Mouse (Mus musculus): ENCODE data around the gene Zdhhc19. TPM values are rescaled to one million over a fixed set of nuclear protein-coding genes. Genes with fewer than 3 reads are reported as not detected.
A peak's percentile ranks its signal among the peaks of the same experiment; 100 is the strongest.

The Zdhhc19 gene
- total and polyA plus RNA-seq, 3 experiments: not detected

DNA sequence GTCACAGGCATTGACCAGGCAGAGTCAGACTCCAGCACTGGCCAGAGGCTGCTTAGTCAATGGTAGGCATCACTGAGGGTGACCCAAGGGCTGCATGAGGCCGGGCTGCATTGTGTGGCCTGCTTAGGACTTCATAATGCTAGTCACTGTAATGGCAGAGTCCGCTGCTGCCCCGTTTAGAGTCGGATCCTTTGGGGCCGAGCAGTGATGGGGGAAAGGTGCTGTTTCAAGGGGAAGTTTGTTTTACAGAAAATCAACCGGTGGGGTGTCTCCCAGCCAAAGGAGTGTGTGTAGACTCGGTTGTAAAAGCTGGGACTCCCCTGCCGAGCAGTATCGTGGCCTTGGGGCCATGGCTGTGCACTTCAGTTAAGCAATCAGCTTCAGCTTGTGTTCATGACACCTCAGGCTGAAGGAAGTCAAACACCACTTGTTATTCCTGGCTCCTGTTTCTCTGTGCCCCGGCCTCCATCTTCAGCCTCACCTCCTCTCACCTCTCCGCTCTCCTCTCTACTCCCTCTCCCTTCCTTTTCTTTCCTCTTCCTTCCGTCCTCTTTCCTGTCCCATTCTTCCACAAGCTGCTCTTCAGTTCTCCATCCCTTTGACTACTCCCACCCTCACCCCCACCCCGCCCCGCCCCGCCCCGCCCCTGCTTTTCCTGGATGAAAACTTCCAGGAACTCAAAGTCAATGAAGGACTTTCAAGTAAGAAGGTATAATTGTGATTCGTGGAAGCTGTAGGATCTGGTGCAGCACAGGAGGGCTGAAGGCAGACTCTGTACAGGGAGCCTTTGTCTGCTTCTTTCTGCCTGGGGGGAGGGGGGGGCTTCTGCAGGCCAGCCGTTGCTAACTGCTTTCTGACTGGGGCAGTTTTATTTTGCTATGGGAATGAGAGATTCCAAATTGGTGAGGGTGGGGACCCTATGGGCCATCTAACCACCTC lies 14.6 kb downstream of the Zdhhc19 start:
- Histone ChIP-seq H3K4me3 (ENCODE audit: low read depth, low read length) (peak overlapping the region; percentile 64; the same call in 1 of the 2 replicates), H3K9me3 (replicated peaks) (peaks cover 3% of the 10 kb centered on the region; the same call in 1 of the 2 replicates), H3K36me3 (replicated peaks) (no peaks in the 10 kb centered on the region), H3K4me1 (ENCODE audit: insufficient read depth, low read depth, low read length) (peaks cover 98% of the 10 kb centered on the region), H3K27me3 (ENCODE audit: insufficient read depth, low read length) (peaks cover under 1% of the 10 kb centered on the region; the same call in 1 of the 2 replicates)
- ATAC-seq (ENCODE audit: extremely low read depth, insufficient number of reproducible peaks, low FRiP score, poor library complexity, severe bottlenecking) (no peak), DNase-seq (ENCODE audit: low spot score) (no peak)
- TF ChIP-seq POLR2AphosphoS5 (IDR thresholded peaks at IDR 0.05; ENCODE audit: insufficient replicate concordance, low read depth, low read length) (no peak), GATA2 (IDR thresholded peaks at IDR 0.05; ENCODE audit: borderline replicate concordance, low read depth, low read length) (no peak), CTCF (IDR thresholded peaks at IDR 0.05; ENCODE audit: low read depth, low read length) (no peak), GATA1 (IDR thresholded peaks at IDR 0.05; ENCODE audit: borderline replicate concordance, low read length) (no peak), TAL1 (conservative IDR thresholded peaks at IDR 0.05; ENCODE audit: low read depth, low read length) (no peak)

DNA sequence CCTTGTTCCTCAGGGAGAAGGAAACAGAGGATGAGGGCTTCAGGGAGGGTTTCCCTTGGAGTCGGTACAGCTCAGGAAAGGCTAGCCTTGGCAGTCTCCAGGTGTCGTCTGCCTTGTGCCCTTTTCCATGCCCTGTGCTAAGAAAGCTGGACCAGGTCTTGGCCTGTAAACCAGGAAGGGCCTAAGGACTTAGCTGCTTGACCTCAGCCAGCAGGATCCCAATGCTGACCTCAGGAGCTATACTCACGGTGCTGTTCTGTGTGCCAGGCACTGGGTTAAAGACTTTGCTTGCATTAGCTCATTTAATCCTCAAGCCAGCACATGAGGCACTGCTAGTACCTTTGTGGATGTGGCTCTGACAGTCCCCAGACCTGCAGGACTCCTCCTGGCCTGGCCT lies 15.3 kb downstream of the Zdhhc19 start:
- Histone ChIP-seq H3K9me3 (replicated peaks) (peaks cover 3% of the 10 kb centered on the region; the same call in 1 of the 2 replicates), H3K27me3 (ENCODE audit: insufficient read depth, low read length) (no peaks in the 10 kb centered on the region), H3K4me3 (ENCODE audit: low read depth, low read length) (peak overlapping the region; percentile 54; the same call in 1 of the 2 replicates), H3K4me1 (ENCODE audit: insufficient read depth, low read depth, low read length) (peaks cover 98% of the 10 kb centered on the region), H3K36me3 (replicated peaks) (no peaks in the 10 kb centered on the region)
- DNase-seq (ENCODE audit: low spot score) (no peak), ATAC-seq (ENCODE audit: extremely low read depth, insufficient number of reproducible peaks, low FRiP score, poor library complexity, severe bottlenecking) (no peak)
- TF ChIP-seq POLR2AphosphoS5 (IDR thresholded peaks at IDR 0.05; ENCODE audit: insufficient replicate concordance, low read depth, low read length): no peak
- TF ChIP-seq CTCF (IDR thresholded peaks at IDR 0.05; ENCODE audit: low read depth, low read length): no peak
- no peak for TF ChIP-seq GATA2 (IDR thresholded peaks at IDR 0.05; ENCODE audit: borderline replicate concordance, low read depth, low read length)
- no peak for TF ChIP-seq GATA1 (IDR thresholded peaks at IDR 0.05; ENCODE audit: borderline replicate concordance, low read length)
- no peak for TF ChIP-seq TAL1 (conservative IDR thresholded peaks at IDR 0.05; ENCODE audit: low read depth, low read length)

DNA sequence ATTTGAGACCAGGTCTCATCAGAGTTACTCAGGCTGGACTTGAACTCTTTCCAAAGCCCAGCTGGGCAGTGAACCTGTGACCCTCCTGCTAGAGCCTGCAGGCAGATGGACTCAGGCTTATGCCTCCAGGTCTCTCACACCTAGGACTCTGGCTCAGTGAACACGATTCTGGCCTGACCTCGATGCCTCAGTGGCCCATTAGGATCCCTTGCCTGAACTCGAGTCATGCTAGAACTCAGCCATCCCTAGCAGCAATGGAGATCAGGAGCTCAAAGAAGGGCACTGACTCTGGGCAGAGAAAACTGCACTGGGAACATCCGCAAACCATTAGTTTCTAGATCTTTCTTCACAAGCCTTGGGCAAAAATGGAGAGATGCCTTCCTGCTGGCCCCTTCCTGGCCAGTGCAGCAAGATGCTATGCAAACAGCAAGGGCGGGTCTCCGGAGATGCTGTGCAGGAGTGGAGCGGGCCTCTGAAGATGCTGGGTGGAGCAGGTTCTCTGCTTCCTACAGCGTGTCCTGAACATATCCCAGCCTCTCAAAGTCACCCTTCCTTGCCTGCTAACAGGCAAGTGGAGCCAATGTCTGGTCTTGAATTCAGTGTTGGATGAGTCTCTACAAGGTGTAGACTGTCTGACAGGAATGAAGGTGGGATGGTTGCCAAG lies 15.9 kb downstream of the Zdhhc19 start:
- TF ChIP-seq TAL1 (conservative IDR thresholded peaks at IDR 0.05; ENCODE audit: low read depth, low read length): no peak
- DNase-seq (ENCODE audit: low spot score) (no peak), ATAC-seq (ENCODE audit: extremely low read depth, insufficient number of reproducible peaks, low FRiP score, poor library complexity, severe bottlenecking) (no peak)
- peaks cover 98% of the 10 kb centered on the region for H3K4me1 ChIP-seq (ENCODE audit: insufficient read depth, low read depth, low read length)
- no peak overlapping the region; the same call in 1 of the 2 replicates for H3K4me3 ChIP-seq (ENCODE audit: low read depth, low read length)
- no peaks in the 10 kb centered on the region for H3K27me3 ChIP-seq (ENCODE audit: insufficient read depth, low read length)
- H3K9me3 ChIP-seq (replicated peaks): peaks cover 3% of the 10 kb centered on the region; the same call in 1 of the 2 replicates
- no peaks in the 10 kb centered on the region for H3K36me3 ChIP-seq (replicated peaks)

DNA sequence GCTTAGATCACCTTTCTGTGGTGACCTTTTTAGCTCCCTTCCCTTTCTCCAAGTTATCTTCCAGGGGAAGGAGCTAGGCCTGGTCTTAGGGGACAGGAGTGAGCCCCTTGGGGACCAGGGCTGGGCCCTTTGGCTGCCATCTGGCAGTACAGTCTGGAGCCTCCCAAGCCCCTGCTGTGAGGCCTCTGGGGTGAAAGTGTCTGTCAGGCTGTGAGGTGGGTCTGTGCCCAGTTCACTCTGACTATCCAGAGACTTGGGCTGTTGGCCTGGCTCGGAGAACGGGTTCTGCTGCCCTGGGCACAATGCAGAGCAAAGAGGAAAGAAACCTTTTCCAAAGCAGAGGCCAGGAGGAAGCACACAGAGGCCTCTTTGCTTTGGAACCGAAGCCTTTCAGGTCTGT lies 16.9 kb downstream of the Zdhhc19 start:
- peaks cover 98% of the 10 kb centered on the region for H3K4me1 ChIP-seq (ENCODE audit: insufficient read depth, low read depth, low read length)
- no peak overlapping the region; the same call in 1 of the 2 replicates for H3K4me3 ChIP-seq (ENCODE audit: low read depth, low read length)
- H3K9me3 ChIP-seq (replicated peaks): peaks cover 3% of the 10 kb centered on the region; the same call in 1 of the 2 replicates
- no peak for TF ChIP-seq CTCF (IDR thresholded peaks at IDR 0.05; ENCODE audit: low read depth, low read length)
- no peak for TF ChIP-seq GATA2 (IDR thresholded peaks at IDR 0.05; ENCODE audit: borderline replicate concordance, low read depth, low read length)
- no peak for TF ChIP-seq POLR2AphosphoS5 (IDR thresholded peaks at IDR 0.05; ENCODE audit: insufficient replicate concordance, low read depth, low read length)
- TF ChIP-seq TAL1 (conservative IDR thresholded peaks at IDR 0.05; ENCODE audit: low read depth, low read length): no peak
- no peak for TF ChIP-seq GATA1 (IDR thresholded peaks at IDR 0.05; ENCODE audit: borderline replicate concordance, low read length)
- no peaks in the 10 kb centered on the region for H3K27me3 ChIP-seq (ENCODE audit: insufficient read depth, low read length)
- no peak for ATAC-seq (ENCODE audit: extremely low read depth, insufficient number of reproducible peaks, low FRiP score, poor library complexity, severe bottlenecking)
- no peaks in the 10 kb centered on the region for H3K36me3 ChIP-seq (replicated peaks)
- no peak for DNase-seq (ENCODE audit: low spot score)

DNA sequence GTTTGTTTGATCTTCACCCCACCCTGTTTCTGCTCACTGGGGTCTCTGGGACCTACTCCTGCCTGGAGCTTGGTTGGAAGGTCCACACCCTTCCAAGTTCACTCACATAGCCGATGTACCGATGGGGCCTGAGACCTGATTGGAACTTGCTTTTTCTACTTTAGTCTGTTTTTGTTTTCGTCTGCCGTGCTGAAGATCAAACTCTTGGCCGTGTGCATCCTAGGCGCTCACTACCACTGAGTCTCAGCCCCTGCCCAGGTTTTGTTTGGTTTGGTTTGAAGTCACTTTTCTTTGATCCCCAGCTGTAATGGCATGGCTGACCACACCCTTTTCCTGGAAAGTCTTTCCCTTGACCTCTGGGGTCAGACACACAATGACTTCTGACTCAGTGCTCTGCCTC lies 17.3 kb downstream of the Zdhhc19 start:
- Histone ChIP-seq H3K4me3 (ENCODE audit: low read depth, low read length) (no peak overlapping the region), H3K27me3 (ENCODE audit: insufficient read depth, low read length) (no peaks in the 10 kb centered on the region), H3K9me3 (replicated peaks) (peaks cover 3% of the 10 kb centered on the region; the same call in 1 of the 2 replicates), H3K36me3 (replicated peaks) (no peaks in the 10 kb centered on the region), H3K4me1 (ENCODE audit: insufficient read depth, low read depth, low read length) (peaks cover 98% of the 10 kb centered on the region)
- TF ChIP-seq CTCF (IDR thresholded peaks at IDR 0.05; ENCODE audit: low read depth, low read length) (no peak), GATA2 (IDR thresholded peaks at IDR 0.05; ENCODE audit: borderline replicate concordance, low read depth, low read length) (no peak), GATA1 (IDR thresholded peaks at IDR 0.05; ENCODE audit: borderline replicate concordance, low read length) (no peak), TAL1 (conservative IDR thresholded peaks at IDR 0.05; ENCODE audit: low read depth, low read length) (no peak), POLR2AphosphoS5 (IDR thresholded peaks at IDR 0.05; ENCODE audit: insufficient replicate concordance, low read depth, low read length) (no peak)
- DNase-seq (ENCODE audit: low spot score): no peak
- ATAC-seq (ENCODE audit: extremely low read depth, insufficient number of reproducible peaks, low FRiP score, poor library complexity, severe bottlenecking): no peak

DNA sequence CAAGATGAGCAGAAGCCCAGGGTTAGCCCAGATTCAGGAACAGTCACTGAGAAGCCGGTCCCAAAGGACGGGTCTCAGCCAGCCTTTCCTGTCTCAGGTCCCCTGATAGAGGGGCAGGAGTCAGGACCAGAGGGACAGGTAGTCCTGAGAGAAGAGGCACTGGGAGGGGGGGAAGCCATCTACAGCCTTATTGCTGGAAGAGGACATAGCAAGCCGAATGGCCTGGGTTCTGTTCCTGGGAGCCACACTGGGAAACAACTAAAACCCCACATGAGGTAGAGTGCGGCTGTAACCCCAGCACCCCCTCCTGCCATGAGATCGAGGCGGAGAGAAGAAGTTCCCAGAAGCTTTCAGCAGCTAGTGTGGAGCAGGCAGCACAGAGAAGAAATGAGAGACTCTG lies 17.9 kb downstream of the Zdhhc19 start:
- Histone ChIP-seq H3K4me1 (ENCODE audit: insufficient read depth, low read depth, low read length) (peaks cover 98% of the 10 kb centered on the region), H3K9me3 (replicated peaks) (peaks cover 3% of the 10 kb centered on the region; the same call in 1 of the 2 replicates), H3K36me3 (replicated peaks) (no peaks in the 10 kb centered on the region), H3K27me3 (ENCODE audit: insufficient read depth, low read length) (no peaks in the 10 kb centered on the region), H3K4me3 (ENCODE audit: low read depth, low read length) (no peak overlapping the region)
- TF ChIP-seq POLR2AphosphoS5 (IDR thresholded peaks at IDR 0.05; ENCODE audit: insufficient replicate concordance, low read depth, low read length) (no peak), TAL1 (conservative IDR thresholded peaks at IDR 0.05; ENCODE audit: low read depth, low read length) (no peak), GATA2 (IDR thresholded peaks at IDR 0.05; ENCODE audit: borderline replicate concordance, low read depth, low read length) (no peak), GATA1 (IDR thresholded peaks at IDR 0.05; ENCODE audit: borderline replicate concordance, low read length) (no peak), CTCF (IDR thresholded peaks at IDR 0.05; ENCODE audit: low read depth, low read length) (no peak)
- ATAC-seq (ENCODE audit: extremely low read depth, insufficient number of reproducible peaks, low FRiP score, poor library complexity, severe bottlenecking) (no peak), DNase-seq (ENCODE audit: low spot score) (no peak)

All from G1E (cell line).